Mouse (Mus musculus) common myeloid progenitor, adult 5-6 weeks (primary cell): Measurements from ENCODE around the gene Cib1. TPM values are rescaled to one million over a fixed set of nuclear protein-coding genes. Genes with fewer than 3 reads are reported as not detected.

Experiments
- ATAC-seq: replicated peaks from 2 replicates; pipeline ENCODE4 v1.8.0; 2016; ENCODE audit warnings: low read depth, mild to moderate bottlenecking, moderate TSS enrichment, inconsistent platforms; ENCODE audit not compliant: poor library complexity, severe bottlenecking
- total RNA-seq: library from RNA; stranded (forward); fragments of 200-1000, 187-1606 nt; gene quantifications from 2 replicates; pipeline ENCODE4 v1.2.3, GENCODE M21; 2017

Gene Cib1
- total RNA-seq, 1 experiment from 2014 or later, result 35.9 TPM

GRCm38 (mm10) chr7:80203638-80204096 is 28.9 kb downstream of the Cib1 start:
- ATAC-seq, result peak; percentile 61

GRCm38 (mm10) chr7:80202961-80203360 is 29.7 kb downstream of the Cib1 start:
- no peak for ATAC-seq

GRCm38 (mm10) chr7:80201888-80202540 is 30.6 kb downstream of the Cib1 start:
- no peak for ATAC-seq

- ATAC-seq, result no peak
Measured at GRCm38 (mm10) chr7:80200963-80201539, 31.6 kb downstream of the Cib1 start.

- ATAC-seq, result no peak
Measured at GRCm38 (mm10) chr7:80200588-80200945, 32.0 kb downstream of the Cib1 start.

GRCm38 (mm10) chr7:80199851-80200587 is 32.6 kb downstream of the Cib1 start:
- no peak for ATAC-seq

GRCm38 (mm10) chr7:80199286-80199685 is 33.3 kb downstream of the Cib1 start:
- no peak for ATAC-seq

- ATAC-seq, result no peak
Measured at GRCm38 (mm10) chr7:80198863-80199262, 33.8 kb downstream of the Cib1 start.

- peak; percentile 66 for ATAC-seq
Measured at GRCm38 (mm10) chr7:80197941-80198778, 34.5 kb downstream of the Cib1 start.

GRCm38 (mm10) chr7:80197371-80197770 is 35.2 kb downstream of the Cib1 start:
- 0 out of 2 replicates have a peak, but pooled peaks have one; percentile 16 for ATAC-seq

GRCm38 (mm10) chr7:80195576-80196263 is 36.9 kb downstream of the Cib1 start:
- ATAC-seq, result no peak

- no peak for ATAC-seq
Measured at GRCm38 (mm10) chr7:80195146-80195545, 37.5 kb downstream of the Cib1 start.

GRCm38 (mm10) chr7:80193941-80194739 is 38.5 kb downstream of the Cib1 start:
- ATAC-seq, result no peak

GRCm38 (mm10) chr7:80192226-80193061 is 40.2 kb downstream of the Cib1 start:
- ATAC-seq, result peak; percentile 75

- ATAC-seq, result peak; percentile 71
Measured at GRCm38 (mm10) chr7:80191455-80191854, 41.2 kb downstream of the Cib1 start.

- ATAC-seq, result no peak
Measured at GRCm38 (mm10) chr7:80189147-80189933, 43.3 kb downstream of the Cib1 start.

GRCm38 (mm10) chr7:80188579-80189125 is 44.0 kb downstream of the Cib1 start:
- no peak for ATAC-seq
